Comparison of ENCODE assay signal across 8 mouse cellular contexts in genomic region chr2:31294985-31295384, GRCm38 (mm10). TPM values are rescaled to one million over a fixed set of nuclear protein-coding genes. Genes with fewer than 3 reads are reported as not detected.
DNase-seq lines count a peak whose midpoint lies in the region; ATAC-seq and TF ChIP-seq lines count a peak whose summit lies in the region.

No protein-coding gene starts in this region.

- ATAC-seq in inflammation-experienced regulatory T-cells, adult 6 months, result no peak

- TF ChIP-seq EP300 in MEL (IDR thresholded peaks at IDR 0.05; ENCODE audit: low read depth in 1 of 2, low read length in 2 of 2), result no peak

- no peak overlapping the region for H3K4me3 ChIP-seq in MEL (ENCODE audit: control insufficient read depth in 1 of 2, insufficient read depth in 1 of 2, low read depth in 2 of 2, low read length in 2 of 2)

- H3K79me2 ChIP-seq in MEL (ENCODE audit: control insufficient read depth, insufficient read depth, low read length, poor library complexity), result no peaks in the 10 kb centered on the region; the same call in 1 of the 2 replicates

- intact Hi-C loops in gastrocnemius, postnatal 14 days (cut with DNase I; ENCODE audit: low total_unique reads), result loop anchor here (10.0 kb wide), 1 partner anchor 270 kb away; no protein-coding TSS in a partner anchor

- H3K9ac ChIP-seq in MEL (ENCODE audit: control insufficient read depth, low read depth, low read length, poor library complexity, severe bottlenecking), result no peak overlapping the region

- no peaks in the 10 kb centered on the region for H3K36me3 ChIP-seq in MEL (ENCODE audit: control insufficient read depth in 1 of 2, insufficient read depth in 2 of 2, low read length in 2 of 2)

- H3K27ac ChIP-seq in MEL (ENCODE audit: control insufficient read depth, low read depth, low read length), result no peak overlapping the region

- peak; percentile 90 to 97 (median 91) for TF ChIP-seq CTCF in MEL (IDR thresholded peaks at IDR 0.05 in 2 of 3, conservative IDR thresholded peaks at IDR 0.05 in 1 of 3; ENCODE audit: control insufficient read depth in 1 of 3, insufficient read depth in 1 of 3, low read depth in 2 of 3, low read length in 3 of 3, poor library complexity in 1 of 3, severe bottlenecking in 1 of 3)

- H3K4me1 ChIP-seq in MEL (ENCODE audit: control insufficient read depth in 1 of 2, insufficient read depth in 2 of 2, low read length in 2 of 2), result no peaks in the 10 kb centered on the region; a peak in 2 of 4 replicates

- H3K27me3 ChIP-seq in MEL (ENCODE audit: control insufficient read depth in 1 of 2, insufficient read depth in 2 of 2, low read length in 2 of 2), result no peaks in the 10 kb centered on the region

- DNase-seq in CD4-positive helper T cell, adult 2 months (ENCODE audit: low read depth, low spot score), result peak; percentile 71
- peak; percentile 73 for DNase-seq in MEL (ENCODE audit: low read depth, low spot score)
- DNase-seq in cerebellum, adult 8-10 months, result peak; percentile 83
- peak; percentile 78 for DNase-seq in gastrocnemius, postnatal 14 days
- DNase-seq in layer of hippocampus, postnatal 10 days (ENCODE audit: low spot score in 2 of 2), result peak; percentile 80 to 85
- peak; percentile 66 to 79 for DNase-seq in lung, postnatal 4 days
- peak; percentile 55 to 81 for DNase-seq in spleen, adult 18-20 months

- TF ChIP-seq RAD21 in MEL (IDR thresholded peaks at IDR 0.05; ENCODE audit: low read depth, low read length), result peak; percentile 45

- H3K9me3 ChIP-seq in MEL (replicated peaks; ENCODE audit: insufficient read depth, low read length), result no peaks in the 10 kb centered on the region

- no peak for TF ChIP-seq POLR2A in MEL (IDR thresholded peaks at IDR 0.05; ENCODE audit: control insufficient read depth in 1 of 2, insufficient read depth in 1 of 2, low read depth in 1 of 2, low read length in 2 of 2, poor library complexity in 1 of 2)

TF ChIP-seq in MEL, 35 proteins besides CTCF, POLR2A, EP300 and RAD21:
- TF ChIP-seq HCFC1 (IDR thresholded peaks at IDR 0.05; ENCODE audit: low read depth, low read length) (0 out of 2 replicates have a peak, but pooled peaks have one; percentile 40), GATA1 (IDR thresholded peaks at IDR 0.05; ENCODE audit: low read depth, low read length) (no peak), USF2 (IDR thresholded peaks at IDR 0.05; ENCODE audit: borderline replicate concordance in 1 of 2, insufficient read depth in 1 of 2, low read depth in 1 of 2, low read length in 2 of 2) (no peak), ZC3H11A (IDR thresholded peaks at IDR 0.05; ENCODE audit: low read depth, low read length) (0 out of 2 replicates have a peak, but pooled peaks have one; percentile 17), SMC3 (IDR thresholded peaks at IDR 0.05; ENCODE audit: low read depth, low read length) (peak; percentile 77), RCOR1 (IDR thresholded peaks at IDR 0.05; ENCODE audit: low read depth, low read length) (peak; percentile 59; the same call in 1 of the 2 replicates), MAZ (IDR thresholded peaks at IDR 0.05; ENCODE audit: low read depth, low read length) (no peak), E2F4 (IDR thresholded peaks at IDR 0.05; ENCODE audit: borderline replicate concordance, low read depth, low read length) (no peak)

RNA-seq across cellular contexts. Expression of gene Hmcn2, which starts 19.2 kb away (rescaled TPM):
- total RNA-seq in MEL (2012; rRNA removed), result 0.03 TPM in 1 of 2 replicates, not detected in the other
- under 1 TPM in 1 of 2 experiments, not detected in 1; 0.18 TPM for polyA plus RNA-seq in MEL (2012; ENCODE audit: insufficient read depth in 1 of 2, insufficient read length in 2 of 2, low read depth in 1 of 2, low replicate concordance in 2 of 2, missing spikeins in 1 of 2)
- 10 to 100 TPM; 44.0 to 45.2 TPM for total RNA-seq in gastrocnemius, postnatal 14 days (2021)
- under 1 TPM; 0.27 to 0.56 TPM for total RNA-seq in layer of hippocampus, postnatal 10 days (2021)
- under 1 TPM; 0.20 to 0.54 (median 0.38) TPM for polyA plus RNA-seq in inflammation-experienced regulatory T-cells, adult 6 months (2017; shearing (Covaris generic))

RNA-seq across cellular contexts. Expression of gene Ncs1, which starts 49.4 kb away (rescaled TPM):
- total RNA-seq in MEL (2012; rRNA removed), result 10.5 and 14.5 TPM in 2 replicates
- 10 to 100 TPM in 1 of 2 experiments, not detected in 1; 17.6 TPM for polyA plus RNA-seq in MEL (2012; ENCODE audit: insufficient read depth in 1 of 2, insufficient read length in 2 of 2, low read depth in 1 of 2, low replicate concordance in 2 of 2, missing spikeins in 1 of 2)
- total RNA-seq in gastrocnemius, postnatal 14 days (2021), result 10 to 100 TPM in 1 of 2 experiments, 1 to 10 TPM in 1; 6.1 to 12.0 TPM
- total RNA-seq in layer of hippocampus, postnatal 10 days (2021), result 100 to 1,000 TPM; 149 to 150 TPM
- 1 to 10 TPM in 2 of 3 experiments, under 1 TPM in 1; 0.63 to 1.4 (median 1.4) TPM for polyA plus RNA-seq in inflammation-experienced regulatory T-cells, adult 6 months (2017; shearing (Covaris generic))

Comparison
In these comparisons a context has a peak if more than half of its experiments do, and no peak if none do; other contexts are left out.
1. RNA of gene Hmcn2, which starts 19.2 kb away (total RNA-seq): 44.0 to 45.2 TPM in gastrocnemius, postnatal 14 days; 0.27 to 0.56 TPM in layer of hippocampus, postnatal 10 days and 0.03 TPM in MEL; every median in the first group is over 10 times any median in the second.
2. Peak in every context shown above with its lines, with median percentiles within 50 percentile points of each other: DNase-seq.